Mouse (Mus musculus) ES-Bruce4 (cell line): ENCODE data around the gene Timm8a2. TPM values are rescaled to one million over a fixed set of nuclear protein-coding genes. Genes with fewer than 3 reads are reported as not detected.
"Not testable (repeated sequence)": the region's sequence is repeated elsewhere in the genome, so short reads cannot be mapped to it uniquely, and the experiment has no call there.

ENCODE experiments used
- H3K27ac ChIP-seq: 2 replicates; pipeline ENCODE4 v1.5.1; 2012; ENCODE audit warnings: low read length, inconsistent platforms; ENCODE audit not compliant: insufficient read depth
- H3K27me3 ChIP-seq: 2 replicates; pipeline ENCODE4 v1.6.1; 2012; ENCODE audit warnings: mild to moderate bottlenecking, low read length, inconsistent platforms; ENCODE audit not compliant: control insufficient read depth, poor library complexity, insufficient read depth, severe bottlenecking
- H3K36me3 ChIP-seq: 2 replicates; pipeline ENCODE4 v1.6.1; 2012; ENCODE audit warnings: inconsistent platforms, mild to moderate bottlenecking, low read length, moderate library complexity; ENCODE audit not compliant: control insufficient read depth, poor library complexity, insufficient read depth, severe bottlenecking
- H3K4me1 ChIP-seq: one replicate; pipeline ENCODE4 v1.8.1; 2011; ENCODE audit warnings: low read length; ENCODE audit not compliant: control insufficient read depth, insufficient read depth
- H3K4me3 ChIP-seq: 2 replicates; pipeline ENCODE4 v1.5.1; 2011; ENCODE audit warnings: low read depth, mild to moderate bottlenecking, low read length
- H3K9ac ChIP-seq: 2 replicates; pipeline ENCODE4 v1.6.1; 2012; ENCODE audit warnings: low read depth, mild to moderate bottlenecking, inconsistent platforms; ENCODE audit not compliant: poor library complexity, severe bottlenecking
- H3K9me3 ChIP-seq: replicated peaks from 2 replicates; pipeline ENCODE4 v1.6.1; 2012; ENCODE audit warnings: mild to moderate bottlenecking, low read length, inconsistent platforms; ENCODE audit not compliant: control insufficient read depth, poor library complexity, insufficient read depth, severe bottlenecking
- CTCF ChIP-seq: IDR thresholded peaks from one replicate; pipeline ENCODE4 v1.8.1; 2011; ENCODE audit warnings: low read depth, low read length
- EP300 ChIP-seq: IDR thresholded peaks from 2 replicates; pipeline ENCODE4 v1.6.1; 2011; ENCODE audit warnings: low read depth, low read length; ENCODE audit not compliant: insufficient read depth
- POLR2A ChIP-seq: IDR thresholded peaks from one replicate; pipeline ENCODE4 v1.8.1; 2011; ENCODE audit warnings: low read length; ENCODE audit not compliant: insufficient read depth
- polyA plus RNA-seq: library from polyadenylated mRNA; stranded (reverse); fragments of >200 nt; gene quantifications from 2 replicates; pipeline ENCODE4 v1.2.4, GENCODE M21; 2011; ENCODE audit warnings: low read depth; ENCODE audit not compliant: missing spikeins, insufficient read depth, insufficient read length

The Timm8a2 gene
- polyA plus RNA-seq, 1 experiment, result not detected

- no peaks in the 10 kb centered on the region for H3K4me1 ChIP-seq
- no peak overlapping the region for H3K4me3 ChIP-seq
- no peaks in the 10 kb centered on the region for H3K27me3 ChIP-seq
- no peak overlapping the region for H3K27ac ChIP-seq
- TF ChIP-seq CTCF (no peak), POLR2A (no peak), EP300 (no peak)
- H3K9ac ChIP-seq, result no peak overlapping the region
- H3K9me3 ChIP-seq, result no peaks in the 10 kb centered on the region
- H3K36me3 ChIP-seq, result no peaks in the 10 kb centered on the region
Measured at GRCm38 (mm10) chr14:122066243-122066642, 31.8 kb downstream of the Timm8a2 start.

- not testable (repeated sequence) for H3K9ac ChIP-seq, H3K4me1 ChIP-seq, H3K27me3 ChIP-seq, H3K9me3 ChIP-seq, H3K36me3 ChIP-seq, H3K27ac ChIP-seq, H3K4me3 ChIP-seq
Measured at GRCm38 (mm10) chr14:122068036-122068435, 33.6 kb downstream of the Timm8a2 start.

GRCm38 (mm10) chr14:122068801-122069695 lies 34.6 kb downstream of the Timm8a2 start:
- Histone ChIP-seq H3K9me3 (no peaks in the 10 kb centered on the region), H3K9ac (no peak overlapping the region), H3K4me3 (no peak overlapping the region), H3K27me3 (no peaks in the 10 kb centered on the region), H3K4me1 (no peaks in the 10 kb centered on the region), H3K27ac (no peak overlapping the region), H3K36me3 (no peaks in the 10 kb centered on the region)
- TF ChIP-seq CTCF, result no peak
- TF ChIP-seq POLR2A, result no peak
- TF ChIP-seq EP300, result no peak

- no peak overlapping the region for H3K4me3 ChIP-seq
- H3K36me3 ChIP-seq, result no peaks in the 10 kb centered on the region
- H3K9ac ChIP-seq, result no peak overlapping the region
- H3K27ac ChIP-seq, result no peak overlapping the region
- H3K9me3 ChIP-seq, result no peaks in the 10 kb centered on the region
- TF ChIP-seq CTCF, result no peak
- no peak for TF ChIP-seq POLR2A
- no peak for TF ChIP-seq EP300
- H3K4me1 ChIP-seq, result no peaks in the 10 kb centered on the region
- H3K27me3 ChIP-seq, result no peaks in the 10 kb centered on the region
Measured at GRCm38 (mm10) chr14:122069948-122070347, 35.5 kb downstream of the Timm8a2 start.

GRCm38 (mm10) chr14:122073422-122073821 lies 38.9 kb downstream of the Timm8a2 start:
- H3K36me3 ChIP-seq, result no peaks in the 10 kb centered on the region
- no peak overlapping the region for H3K9ac ChIP-seq
- no peak overlapping the region for H3K27ac ChIP-seq
- TF ChIP-seq POLR2A (no peak), CTCF (no peak), EP300 (no peak)
- H3K4me3 ChIP-seq, result no peak overlapping the region
- no peaks in the 10 kb centered on the region for H3K27me3 ChIP-seq
- H3K9me3 ChIP-seq, result no peaks in the 10 kb centered on the region
- H3K4me1 ChIP-seq, result no peaks in the 10 kb centered on the region

GRCm38 (mm10) chr14:122074360-122074759 lies 39.9 kb downstream of the Timm8a2 start:
- H3K9ac ChIP-seq, result no peak overlapping the region
- TF ChIP-seq EP300 (no peak), CTCF (no peak), POLR2A (no peak)
- no peaks in the 10 kb centered on the region for H3K9me3 ChIP-seq
- no peak overlapping the region for H3K4me3 ChIP-seq
- no peaks in the 10 kb centered on the region for H3K27me3 ChIP-seq
- no peak overlapping the region for H3K27ac ChIP-seq
- no peaks in the 10 kb centered on the region for H3K36me3 ChIP-seq
- no peaks in the 10 kb centered on the region for H3K4me1 ChIP-seq
